Mouse (Mus musculus): Measurements from ENCODE around the gene Slc25a33.
"Not testable (repeated sequence)": the region's sequence is repeated elsewhere in the genome, so short reads cannot be mapped to it uniquely, and the experiment has no call there.

Slc25a33 gene

DNA sequence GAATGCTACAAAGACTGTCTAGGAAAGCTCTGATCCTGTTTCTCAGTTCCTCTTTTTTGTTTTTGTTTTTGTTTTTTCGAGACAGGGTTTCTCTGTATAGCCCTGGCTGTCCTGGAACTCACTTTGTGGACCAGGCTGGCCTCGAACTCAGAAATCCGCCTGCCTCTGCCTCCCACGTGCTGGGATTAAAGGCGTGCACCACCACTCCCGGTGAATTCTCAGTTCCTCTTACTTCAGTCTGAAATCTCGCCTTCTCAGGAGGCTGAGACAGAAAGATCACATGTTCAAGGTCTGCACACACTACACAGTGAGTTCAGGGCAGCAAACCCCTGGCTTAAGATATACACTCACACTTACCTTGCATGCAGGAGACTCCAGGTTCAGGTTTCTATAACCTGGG is 17.5 kb downstream of the Slc25a33 start:
- not testable (repeated sequence) for DNase-seq (ENCODE audit: low spot score)

DNA sequence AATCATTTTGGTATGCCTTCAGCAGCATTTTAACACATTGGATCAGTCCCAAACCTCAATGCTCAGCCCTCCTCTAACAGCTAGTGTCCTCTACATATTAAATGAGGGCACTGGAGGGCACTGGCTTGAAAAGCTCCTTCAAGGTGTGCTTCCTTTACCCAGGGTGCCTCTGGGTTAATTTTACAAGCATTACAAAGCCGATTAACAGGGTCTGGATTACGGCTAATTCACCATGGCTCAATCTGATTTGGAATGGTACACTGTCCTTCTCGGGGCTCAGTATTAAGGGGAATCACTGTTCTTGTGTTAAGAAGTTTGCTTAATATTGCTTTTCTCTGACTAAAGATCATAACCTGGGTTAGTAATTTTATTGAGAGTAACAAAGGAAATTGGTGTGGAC is 21.2 kb downstream of the Slc25a33 start:
- no peak for DNase-seq (ENCODE audit: low spot score)

DNA sequence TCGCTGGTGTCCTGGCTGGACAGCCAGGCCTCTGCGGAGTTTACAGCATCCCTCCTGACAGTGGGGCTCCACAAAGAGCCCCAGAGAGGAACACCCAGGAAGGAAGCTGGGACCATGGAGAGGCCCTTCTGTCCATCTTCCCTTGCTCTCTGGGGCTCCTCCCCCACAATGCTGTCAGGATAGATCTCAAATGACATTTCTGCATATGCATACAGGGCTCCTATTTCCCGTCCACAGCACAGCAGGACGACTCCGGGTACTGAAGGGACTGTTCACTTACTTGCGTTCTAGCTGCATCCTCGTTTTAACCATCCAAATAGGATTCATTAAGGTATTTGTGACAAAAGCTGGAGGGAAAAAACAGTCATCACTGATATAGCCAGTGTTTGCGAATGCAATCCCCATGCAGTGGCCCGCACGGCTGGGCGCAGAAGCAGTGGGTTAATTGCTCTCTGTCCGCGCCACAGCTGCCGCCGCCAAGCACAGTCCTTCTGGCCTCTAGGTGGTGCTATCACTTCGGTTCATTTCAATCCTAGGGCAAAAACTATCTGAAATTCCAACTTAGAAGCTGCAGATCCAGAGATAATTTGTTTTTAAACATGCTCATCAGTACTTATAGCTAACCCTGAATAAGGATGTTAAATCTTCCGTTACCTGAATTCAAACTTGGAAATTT is 21.8 kb downstream of the Slc25a33 start:
- peak; percentile 76 for DNase-seq (ENCODE audit: low spot score)

DNA sequence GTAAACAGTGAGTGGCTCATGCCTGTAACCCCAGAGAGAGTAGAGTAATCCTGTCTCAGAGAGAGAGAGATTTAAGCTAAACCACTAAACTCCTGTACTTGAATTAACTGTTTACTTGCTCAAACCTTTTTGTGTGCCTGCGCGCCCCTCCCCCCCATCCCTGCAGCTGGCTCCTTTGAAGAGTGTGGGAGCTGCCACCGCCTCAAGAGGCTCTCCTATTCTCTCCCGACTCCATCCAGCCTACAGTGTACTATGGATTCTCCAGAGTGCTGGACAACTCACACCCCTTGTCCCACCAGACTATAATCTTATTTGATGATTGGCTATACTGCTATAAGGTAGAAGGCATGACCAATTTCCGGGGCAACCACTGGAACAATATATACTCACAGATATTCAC is 23.4 kb downstream of the Slc25a33 start:
- peak; percentile 31 for DNase-seq (ENCODE audit: low spot score)

DNA sequence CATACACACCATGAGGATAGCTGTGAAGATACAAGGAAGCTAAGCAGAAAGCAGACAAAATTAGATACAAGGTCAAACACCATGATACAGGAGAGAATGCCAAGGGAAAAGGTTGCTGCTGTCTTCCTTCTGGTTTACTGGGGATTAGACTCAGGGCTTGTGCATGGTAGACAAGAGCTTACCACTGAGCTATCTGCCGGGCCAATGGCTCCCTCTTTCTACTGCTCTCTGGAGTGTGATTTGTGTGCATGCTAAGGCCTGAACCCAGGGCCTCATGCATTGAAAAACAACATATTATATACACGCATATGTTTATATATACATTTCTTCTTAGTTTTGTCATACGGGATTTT is 24.4 kb downstream of the Slc25a33 start:
- not testable (repeated sequence) for DNase-seq (ENCODE audit: low spot score)

DNA sequence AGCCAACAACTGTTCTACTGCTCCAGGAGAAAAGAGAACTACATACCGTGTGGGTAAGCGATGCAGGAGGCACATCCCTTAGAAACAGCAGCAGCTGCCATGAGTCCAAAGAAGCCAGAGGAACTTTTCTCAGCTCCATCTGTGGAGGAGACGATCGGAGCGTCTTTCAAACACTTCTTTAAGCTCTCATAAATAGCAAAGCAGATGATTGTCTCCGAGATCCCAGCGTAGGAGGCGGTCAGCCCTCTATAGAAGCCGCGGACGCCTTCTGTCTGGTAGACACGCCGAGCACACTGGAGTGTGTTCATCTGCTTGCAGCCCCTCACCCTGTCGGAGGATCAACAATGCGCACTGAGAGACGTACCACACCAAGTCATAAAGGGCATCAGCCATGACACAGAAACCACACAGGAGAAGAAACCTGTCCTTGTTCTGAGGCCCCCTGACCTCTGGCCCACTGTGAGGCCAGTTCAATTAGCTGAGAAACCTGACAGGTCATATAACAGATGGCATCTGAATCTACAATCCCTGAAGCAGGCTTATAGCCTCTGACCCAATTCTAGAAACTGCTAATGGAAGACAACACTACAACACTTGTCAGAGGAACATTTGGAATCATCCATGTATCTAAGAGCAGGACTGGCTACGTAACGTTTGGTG is 24.9 kb downstream of the Slc25a33 start:
- peak; percentile 32 for DNase-seq (ENCODE audit: low spot score)

DNA sequence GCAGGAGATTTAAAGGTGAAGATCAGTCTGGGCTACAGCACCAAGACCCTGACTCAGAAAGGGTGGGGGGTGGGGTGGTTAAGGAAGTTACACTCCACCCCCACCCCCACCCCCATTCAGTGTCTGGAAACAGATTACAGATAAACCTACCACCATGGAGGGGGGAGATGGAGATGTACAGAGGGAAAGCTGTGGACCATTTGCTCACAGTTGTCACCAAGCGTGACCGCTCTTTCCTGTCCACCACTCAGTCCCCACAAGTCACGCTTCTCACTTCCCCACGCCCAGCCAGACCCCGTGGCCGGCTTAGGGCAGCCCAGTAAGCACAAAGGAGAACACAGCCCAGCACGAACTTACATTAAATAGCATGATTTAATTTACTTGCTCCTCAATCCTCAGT is 30.0 kb downstream of the Slc25a33 start:
- DNase-seq (ENCODE audit: low spot score), result no peak

DNA sequence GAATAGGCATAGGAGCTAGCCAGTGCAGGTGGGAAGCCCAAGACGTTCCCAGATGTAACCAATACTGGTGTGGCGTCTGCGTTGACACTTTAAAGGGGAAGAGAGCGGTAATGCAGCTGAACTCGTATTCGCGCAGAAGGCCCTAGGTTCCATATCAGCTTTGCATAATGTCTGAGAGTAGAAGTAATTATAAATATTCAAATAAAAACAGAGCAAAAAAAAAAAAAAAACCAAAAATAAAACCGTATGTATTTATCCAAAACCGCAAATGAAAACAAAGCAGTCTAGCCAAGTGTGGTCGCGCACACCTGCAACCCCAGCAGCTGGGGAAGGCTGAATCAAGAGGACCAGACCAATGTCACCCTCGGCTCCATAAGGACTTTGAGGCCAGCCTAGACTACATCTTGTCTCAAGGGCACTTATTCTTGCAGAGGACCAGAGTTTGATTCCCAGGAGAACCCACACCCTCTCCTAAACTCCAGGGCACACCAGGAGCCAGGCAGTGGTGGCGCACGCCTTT is 32.0 kb downstream of the Slc25a33 start:
- DNase-seq (ENCODE audit: low spot score), result no peak

DNA sequence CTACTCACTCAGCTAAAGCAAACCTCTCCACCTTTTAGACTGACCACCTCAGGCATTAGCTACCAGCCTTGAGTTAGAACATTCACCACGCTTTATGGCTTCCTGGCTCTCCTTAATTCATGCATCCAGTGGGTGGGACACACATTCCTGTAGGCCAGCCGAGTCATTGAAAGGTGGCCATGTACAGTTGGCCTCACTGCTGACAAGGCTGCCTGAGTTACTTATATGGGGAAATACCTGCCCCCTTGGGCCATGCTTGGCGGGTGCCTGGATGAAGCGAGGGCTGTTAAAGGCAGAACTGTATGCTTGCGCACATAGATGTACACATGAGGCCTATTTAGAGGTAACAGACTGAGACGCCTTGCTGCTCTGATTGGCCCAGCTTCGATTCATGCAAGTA is 33.8 kb downstream of the Slc25a33 start:
- no peak for DNase-seq (ENCODE audit: low spot score)

DNA sequence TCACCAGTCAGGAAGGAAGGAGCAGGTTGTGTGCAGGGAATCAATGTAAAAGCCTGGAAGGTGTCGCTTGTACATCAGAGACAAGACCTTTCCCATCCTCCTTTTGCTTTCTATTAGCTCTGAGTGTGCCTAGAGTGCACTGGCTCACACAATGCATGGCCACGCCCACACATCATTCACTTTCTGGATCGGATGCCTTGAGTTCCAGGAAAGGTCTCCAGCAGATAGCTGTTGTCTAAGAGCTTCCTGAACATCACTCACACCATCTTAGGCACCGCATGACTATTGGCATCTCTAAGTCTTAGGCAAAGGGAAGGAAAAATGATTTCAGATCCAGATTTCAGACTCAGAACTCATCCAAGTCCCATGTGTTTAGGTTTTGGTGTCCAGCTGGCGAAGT is 34.6 kb downstream of the Slc25a33 start:
- DNase-seq (ENCODE audit: low spot score), result no peak

DNA sequence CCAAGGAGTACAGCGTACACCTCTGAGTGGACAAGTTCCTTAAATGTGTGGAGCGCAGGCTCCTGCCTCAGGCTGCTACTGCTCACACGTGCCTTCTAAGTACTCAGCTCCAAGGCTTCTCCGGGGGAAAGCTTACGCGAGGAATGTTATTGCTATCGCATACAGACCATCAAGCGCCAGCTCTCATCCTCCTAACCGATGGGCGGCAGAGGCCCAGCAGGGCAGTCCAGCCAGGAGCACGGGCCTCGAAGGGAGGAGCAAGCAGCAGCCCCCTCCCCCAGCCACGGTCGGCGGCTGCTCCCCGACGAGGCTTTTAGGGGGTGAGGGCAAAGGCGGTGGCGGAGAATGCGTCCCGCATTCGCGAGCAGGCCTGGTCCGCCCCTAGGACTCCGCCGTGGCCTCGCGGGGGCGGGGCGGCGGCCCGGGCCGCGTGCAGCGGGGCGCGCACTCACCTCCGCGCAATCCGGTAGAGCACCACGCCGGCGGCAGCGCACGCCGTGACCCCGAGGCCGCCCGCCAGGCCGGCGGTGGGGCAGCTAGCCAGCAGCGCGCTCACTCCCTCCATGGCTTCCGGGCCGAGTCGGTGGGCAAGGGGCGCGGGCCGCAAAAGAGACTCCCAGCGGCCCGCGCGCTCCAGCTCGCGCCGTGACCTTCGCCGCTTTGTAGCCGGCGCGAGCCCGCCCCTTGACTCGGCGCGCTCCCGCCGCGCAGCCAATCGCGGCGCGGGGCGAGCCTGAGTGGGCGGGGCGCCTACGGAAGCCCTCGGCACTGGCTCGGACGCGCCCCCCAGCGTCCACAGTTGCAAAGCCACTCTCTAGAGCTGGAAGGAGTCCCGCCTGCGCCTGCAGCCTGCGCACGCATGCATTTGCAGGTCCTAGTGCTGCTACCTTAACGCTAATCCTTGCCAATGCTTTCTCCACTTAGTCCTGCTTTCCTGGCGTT is 36.4 kb downstream of the Slc25a33 start, which contains the start of gene Tmem201:
TSS of gene Tmem201 (minus strand) at position 662 of the 942 bp plus-strand sequence.
- DNase-seq (ENCODE audit: low spot score), result peak; percentile 98

DNA sequence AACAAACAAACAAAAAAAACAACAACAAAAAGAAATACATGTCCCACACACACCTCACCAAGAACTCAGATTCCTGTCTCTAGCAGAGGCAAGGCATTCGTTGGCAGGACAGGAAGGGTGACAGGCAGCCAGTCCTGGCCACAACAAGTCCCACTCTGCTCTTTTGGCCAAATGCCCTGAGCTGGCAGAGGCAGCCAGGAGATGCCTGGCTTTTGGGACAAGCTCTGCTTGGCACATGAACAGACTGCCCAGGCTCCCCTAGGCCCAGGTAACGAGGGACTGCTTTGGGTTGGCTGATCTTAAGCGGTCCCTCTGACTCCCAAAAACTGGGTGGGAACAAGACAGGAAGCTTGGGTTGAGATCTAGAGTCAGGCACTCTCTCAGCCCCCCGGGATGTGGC is 37.5 kb downstream of the Slc25a33 start:
- DNase-seq (ENCODE audit: low spot score), result peak; percentile 68

DNA sequence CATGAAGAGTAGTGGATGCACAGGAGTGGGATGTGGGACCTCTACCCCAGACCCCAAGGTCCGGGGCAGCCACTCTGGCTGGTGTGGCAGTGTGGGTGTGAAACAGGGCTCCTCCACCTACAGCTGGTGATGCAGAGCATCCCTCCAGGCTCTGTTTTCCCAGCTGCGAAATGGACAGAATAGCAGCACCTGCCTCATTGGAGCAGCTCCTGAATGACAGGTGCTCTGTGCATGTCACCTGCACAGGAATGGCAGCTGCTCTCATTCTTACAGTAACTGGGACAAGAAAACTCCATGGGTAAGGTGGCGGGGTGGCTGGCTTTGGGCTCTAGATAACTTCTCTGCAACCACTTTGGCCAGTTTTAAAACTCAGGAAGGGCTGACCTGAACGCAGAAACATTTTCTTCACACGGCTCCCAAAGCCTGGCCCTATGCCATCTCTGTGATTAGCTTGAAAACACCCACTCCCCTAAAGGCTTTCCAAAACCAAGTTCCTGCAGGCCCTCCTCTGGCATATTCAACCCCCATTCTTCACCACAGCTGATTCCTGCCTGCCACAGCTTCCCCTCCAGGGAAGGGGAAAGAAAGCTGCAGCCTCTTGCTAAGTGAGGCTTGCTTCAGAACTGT is 38.3 kb downstream of the Slc25a33 start:
- no peak for DNase-seq (ENCODE audit: low spot score)

DNA sequence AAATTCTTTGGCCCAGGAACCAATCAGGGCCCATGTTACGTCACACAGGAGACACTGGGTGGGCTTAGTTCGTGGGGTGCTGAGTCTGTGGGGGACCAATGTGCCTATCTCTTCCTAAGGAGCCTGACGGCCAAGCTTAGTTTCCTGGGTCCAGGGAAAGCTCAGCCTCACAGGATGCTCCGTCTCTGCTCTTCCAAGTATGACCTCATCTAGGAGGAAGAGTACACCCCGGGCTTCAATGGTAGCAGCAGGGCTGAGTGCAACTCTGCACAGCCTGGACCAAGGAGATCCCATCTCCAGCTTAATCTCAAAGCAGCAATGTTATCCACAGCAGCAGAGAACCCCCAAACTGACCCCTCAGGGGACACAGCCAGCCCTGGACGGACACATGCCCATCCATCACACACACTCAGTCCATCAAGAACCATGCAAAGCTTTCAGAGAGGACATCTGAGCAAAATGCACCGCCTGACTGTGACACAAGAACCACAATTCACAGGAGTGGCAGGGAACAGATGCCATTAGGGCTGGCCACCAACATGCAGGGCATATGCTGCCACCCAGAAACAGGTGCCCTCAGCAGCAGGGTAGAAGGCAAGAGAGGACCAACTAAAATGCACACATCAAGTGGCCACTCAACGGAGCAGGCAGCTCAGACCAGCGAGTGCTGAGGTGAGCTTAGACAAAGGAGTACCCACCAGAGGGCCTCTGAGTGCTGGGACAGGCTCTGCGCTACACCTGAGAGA is 39.2 kb downstream of the Slc25a33 start:
- no peak for DNase-seq (ENCODE audit: low spot score)

DNA sequence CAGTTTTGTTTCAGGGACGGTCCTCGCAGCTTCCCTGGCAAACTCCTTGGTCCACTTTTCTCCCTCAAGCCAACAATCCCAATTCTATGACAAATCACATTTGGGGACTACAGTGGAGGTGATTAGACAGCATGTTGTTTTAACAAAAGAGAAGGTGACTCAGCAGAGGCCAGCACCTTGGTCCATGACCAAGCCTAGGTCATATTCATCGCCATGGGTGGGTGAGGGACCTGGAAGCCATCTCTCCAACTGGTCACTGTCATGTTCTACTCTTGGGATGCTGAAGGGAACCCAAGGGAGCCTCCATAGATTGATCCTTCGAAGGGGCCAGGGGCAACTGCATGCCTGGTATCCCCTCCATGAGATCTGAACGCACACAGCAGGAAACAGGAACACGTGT is 39.8 kb downstream of the Slc25a33 start:
- no peak for DNase-seq (ENCODE audit: low spot score)

DNA sequence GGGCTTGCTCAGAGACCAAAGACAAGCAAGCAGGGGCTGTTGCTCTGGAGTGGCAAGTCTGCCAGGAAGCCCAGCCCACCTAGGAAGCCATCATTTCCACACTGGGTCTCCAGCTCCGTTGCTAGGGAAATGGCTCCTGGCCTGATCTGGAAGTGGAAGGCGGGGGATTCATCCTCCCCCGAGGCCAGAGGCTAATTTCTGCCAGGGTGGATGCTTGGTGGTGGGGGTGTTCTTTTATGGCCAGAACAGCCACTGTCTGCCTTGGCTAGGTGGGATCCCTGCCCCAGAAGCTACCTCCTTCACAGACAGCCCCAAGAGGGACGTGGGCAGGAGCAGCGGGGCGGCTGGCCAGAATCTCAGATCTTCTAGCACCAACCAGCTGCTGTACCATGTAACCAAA is 40.3 kb downstream of the Slc25a33 start:
- DNase-seq (ENCODE audit: low spot score), result no peak

DNA sequence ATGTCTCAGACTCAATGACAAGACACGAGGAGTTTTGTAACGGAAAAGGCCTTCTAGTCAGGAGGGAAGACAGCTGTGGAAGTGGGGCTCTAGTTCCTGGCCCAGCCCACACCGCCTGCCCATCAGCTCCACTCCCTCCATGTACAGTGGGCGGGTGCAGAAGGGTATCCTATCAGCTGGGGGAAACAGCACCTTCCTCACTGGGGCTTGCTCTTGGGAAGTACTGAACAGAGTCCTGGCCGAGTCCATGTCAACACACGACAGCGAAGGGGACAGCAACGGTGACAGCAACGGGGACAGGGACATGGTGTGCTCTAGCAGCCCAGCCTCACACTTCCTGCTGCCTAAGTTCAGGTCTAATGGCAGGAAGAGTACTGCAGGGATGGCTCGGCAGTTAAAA is 41.3 kb downstream of the Slc25a33 start:
- no peak for DNase-seq (ENCODE audit: low spot score)

DNA sequence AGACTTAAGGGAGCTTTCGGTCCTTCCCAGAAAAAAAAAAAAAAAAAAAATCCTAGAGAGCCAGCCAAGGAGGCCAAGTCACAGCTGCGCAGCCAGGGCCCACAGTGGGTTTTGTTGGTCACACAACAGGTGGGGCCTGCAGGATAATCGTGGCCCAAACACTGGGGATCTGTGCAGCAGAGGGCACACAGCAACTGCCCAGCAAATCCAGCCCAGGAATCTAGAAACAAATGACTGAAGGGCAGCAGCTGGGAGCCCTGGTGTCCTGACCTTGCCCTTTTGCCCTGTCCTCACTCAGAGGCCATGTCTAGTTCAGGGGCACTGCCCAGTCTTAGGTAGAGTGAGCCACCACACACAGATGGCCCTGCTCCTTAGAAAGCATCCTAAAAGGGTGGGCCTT is 41.8 kb downstream of the Slc25a33 start:
- DNase-seq (ENCODE audit: low spot score), result no peak

DNA sequence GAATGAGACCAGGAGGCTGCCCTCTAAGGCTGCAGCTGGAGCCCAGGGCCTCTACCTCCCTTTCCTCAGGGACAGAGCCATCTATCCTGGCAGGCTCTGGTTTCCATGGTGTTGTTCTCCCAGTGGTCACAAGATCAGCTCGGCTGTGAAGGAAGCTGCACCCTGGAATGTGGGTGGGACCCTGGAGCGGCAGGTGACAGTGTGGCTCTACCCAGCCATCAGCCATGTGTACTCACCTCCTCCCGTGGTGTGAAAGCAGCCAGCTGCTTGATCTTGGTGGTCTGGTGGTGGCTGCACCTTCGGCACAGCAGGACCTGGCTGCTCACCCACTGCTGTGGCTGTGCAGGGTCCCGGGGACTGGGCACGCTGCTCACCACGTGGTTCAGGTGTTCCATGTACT is 43.2 kb downstream of the Slc25a33 start:
- DNase-seq (ENCODE audit: low spot score), result no peak

DNA sequence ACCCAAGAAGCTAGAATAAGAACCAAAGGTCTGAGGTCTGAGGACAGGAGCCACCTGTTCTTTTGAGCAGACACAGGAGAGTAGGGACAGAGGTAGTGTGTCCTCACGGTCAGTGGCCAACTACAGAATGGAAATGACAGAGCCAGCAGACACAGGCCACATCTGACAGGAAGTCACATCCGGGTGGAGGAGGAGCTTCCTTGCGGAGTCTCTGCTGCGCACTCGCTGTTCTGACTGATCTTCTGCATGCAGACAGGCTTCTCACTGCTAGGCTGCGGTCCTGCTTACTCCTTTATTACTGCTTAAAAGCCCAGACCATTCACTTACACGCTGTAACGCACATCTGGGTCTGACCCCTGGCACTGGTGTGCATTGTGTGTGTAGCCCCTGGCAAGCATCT is 45.3 kb downstream of the Slc25a33 start:
- DNase-seq (ENCODE audit: low spot score), result no peak

DNA sequence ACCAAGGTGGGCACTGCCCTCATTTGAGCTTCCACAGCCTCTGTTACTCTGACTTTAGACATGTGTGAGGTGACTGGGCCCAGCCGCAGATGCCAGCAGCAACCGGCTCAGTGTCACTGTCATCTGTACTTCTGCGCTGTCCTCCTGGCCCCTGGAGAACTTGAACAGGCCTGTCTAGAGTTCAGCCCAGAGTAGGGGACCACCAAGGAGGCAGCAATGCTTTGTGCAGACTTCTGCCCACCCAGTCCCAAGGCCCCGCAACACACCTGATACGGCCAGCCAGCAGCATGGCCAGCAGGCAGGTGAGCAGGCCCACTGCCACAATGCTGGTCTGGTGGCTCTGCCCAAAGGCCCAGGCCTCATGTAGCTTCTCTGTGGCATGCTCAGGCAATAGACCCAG is 46.4 kb downstream of the Slc25a33 start:
- DNase-seq (ENCODE audit: low spot score), result no peak

Data from testis, postnatal 10 days (tissue).